Mouse (Mus musculus): Measurements from ENCODE around the gene Gm4846. TPM values are rescaled to one million over a fixed set of nuclear protein-coding genes. Genes with fewer than 3 reads are reported as not detected.

The Gm4846 gene
- polyA plus RNA-seq, 1 experiment from 2014 or later = not detected

Other genes starting within 250 kb of the Gm4846 start
- gene Ildr2, start 243.4 kb downstream of the Gm4846 start, polyA plus RNA-seq (2015; fragmentation: Nextera tagmentation; extraction: Ambion mirVana) = 0.08 TPM in 2 replicates
- gene Tada1, start 118.5 kb downstream of the Gm4846 start, polyA plus RNA-seq (2015; fragmentation: Nextera tagmentation; extraction: Ambion mirVana) = 20.5 and 21.1 TPM in 2 replicates
- 0.89 and 0.93 TPM in 2 replicates for gene Pogk, start 87.7 kb downstream of the Gm4846 start, polyA plus RNA-seq (2015; fragmentation: Nextera tagmentation; extraction: Ambion mirVana)
- not detected in 2 replicates for gene Gm4847, start 150.1 kb upstream of the Gm4846 start, polyA plus RNA-seq (2015; fragmentation: Nextera tagmentation; extraction: Ambion mirVana)
- not detected in 2 replicates for gene Fmo9, start 184.3 kb upstream of the Gm4846 start, polyA plus RNA-seq (2015; fragmentation: Nextera tagmentation; extraction: Ambion mirVana)

Measured in liver, embryonic 15.5 days (tissue).